Mouse (Mus musculus) liver, embryonic 16.5 days (tissue): ENCODE results near the gene Stk11. TPM values are rescaled to one million over a fixed set of nuclear protein-coding genes. Genes with fewer than 3 reads are reported as not detected.

Experiments used
- ATAC-seq: fragments of 200-750 bp; cut with Nextera tagmentation; 2 replicates; pipeline ENCODE4 v1.8.0; 2017; ENCODE audit warnings: low read depth, mild to moderate bottlenecking, moderate number of reproducible peaks, moderate library complexity
- H3K27ac ChIP-seq: fragments of 300-500 bp; sonication (generic); 2 replicates; pipeline ENCODE4 v1.5.1; 2014; ENCODE audit warnings: mild to moderate bottlenecking, low read length
- H3K27me3 ChIP-seq: fragments of 300-500 bp; sonication (generic); 2 replicates; pipeline ENCODE4 v1.6.1; 2014; ENCODE audit warnings: low read depth, low read length, mixed read lengths; ENCODE audit not compliant: control insufficient read depth, insufficient read depth
- H3K36me3 ChIP-seq: fragments of 300-500 bp; sonication (generic); 2 replicates; pipeline ENCODE4 v1.6.1; 2014; ENCODE audit warnings: mild to moderate bottlenecking; ENCODE audit not compliant: control insufficient read depth, insufficient read depth
- H3K4me1 ChIP-seq: fragments of 300-500 bp; sonication (generic); 2 replicates; pipeline ENCODE4 v1.6.1; 2014; ENCODE audit warnings: low read depth, low read length, mixed read lengths; ENCODE audit not compliant: control insufficient read depth
- H3K4me2 ChIP-seq: fragments of 300-500 bp; sonication (generic); 2 replicates; pipeline ENCODE4 v1.6.1; 2014; ENCODE audit warnings: low read depth, low read length, mixed read lengths
- H3K4me3 ChIP-seq: fragments of 300-500 bp; sonication (generic); 2 replicates; pipeline ENCODE4 v1.5.1; 2014; ENCODE audit warnings: low read depth, mild to moderate bottlenecking, low read length
- H3K9ac ChIP-seq: fragments of 300-500 bp; sonication (generic); 2 replicates; pipeline ENCODE4 v1.6.1; 2014; ENCODE audit warnings: low read depth, low read length
- H3K9me3 ChIP-seq: fragments of 300-500 bp; sonication (generic); replicated peaks from 2 replicates; pipeline ENCODE4 v1.6.1; 2016; ENCODE audit warnings: low read length; ENCODE audit not compliant: control insufficient read depth
- WGBS: fragments of 180-500 bp; shearing (Covaris S2); extraction: QIAGEN DNeasy Blood & Tissue Kit; methylation state at CpG from one replicate; pipeline ENCODE4 v1.1.7; 2014; ENCODE audit not compliant: insufficient replicate concordance; 5-methylcytosine and 5-hydroxymethylcytosine counted together
- polyA plus RNA-seq: library from polyadenylated mRNA; unstranded; fragments of >200 nt; fragmentation: Nextera tagmentation; extraction: Ambion mirVana; gene quantifications from 2 replicates; pipeline ENCODE4 v1.2.1, GENCODE M21; 2015

The Stk11 gene
- polyA plus RNA-seq, 1 experiment from 2014 or later, result 14.4 TPM

GRCm38 (mm10) chr10:80176270-80176834 is 60.7 kb downstream of the Stk11 start:
- H3K27me3 ChIP-seq, result peaks cover 36% of the 10 kb centered on the region
- no peak overlapping the region for H3K4me2 ChIP-seq
- peaks cover 9% of the 10 kb centered on the region for H3K36me3 ChIP-seq
- WGBS, result 65% methylated on average over 5 of the region's 5 CpGs
- H3K27ac ChIP-seq, result no peak overlapping the region
- no peaks in the 10 kb centered on the region; the same call in 1 of the 2 replicates for H3K9me3 ChIP-seq
- peaks cover 27% of the 10 kb centered on the region for H3K4me1 ChIP-seq
- H3K4me3 ChIP-seq, result no peak overlapping the region
- no peak for ATAC-seq
- no peak overlapping the region for H3K9ac ChIP-seq

DNA sequence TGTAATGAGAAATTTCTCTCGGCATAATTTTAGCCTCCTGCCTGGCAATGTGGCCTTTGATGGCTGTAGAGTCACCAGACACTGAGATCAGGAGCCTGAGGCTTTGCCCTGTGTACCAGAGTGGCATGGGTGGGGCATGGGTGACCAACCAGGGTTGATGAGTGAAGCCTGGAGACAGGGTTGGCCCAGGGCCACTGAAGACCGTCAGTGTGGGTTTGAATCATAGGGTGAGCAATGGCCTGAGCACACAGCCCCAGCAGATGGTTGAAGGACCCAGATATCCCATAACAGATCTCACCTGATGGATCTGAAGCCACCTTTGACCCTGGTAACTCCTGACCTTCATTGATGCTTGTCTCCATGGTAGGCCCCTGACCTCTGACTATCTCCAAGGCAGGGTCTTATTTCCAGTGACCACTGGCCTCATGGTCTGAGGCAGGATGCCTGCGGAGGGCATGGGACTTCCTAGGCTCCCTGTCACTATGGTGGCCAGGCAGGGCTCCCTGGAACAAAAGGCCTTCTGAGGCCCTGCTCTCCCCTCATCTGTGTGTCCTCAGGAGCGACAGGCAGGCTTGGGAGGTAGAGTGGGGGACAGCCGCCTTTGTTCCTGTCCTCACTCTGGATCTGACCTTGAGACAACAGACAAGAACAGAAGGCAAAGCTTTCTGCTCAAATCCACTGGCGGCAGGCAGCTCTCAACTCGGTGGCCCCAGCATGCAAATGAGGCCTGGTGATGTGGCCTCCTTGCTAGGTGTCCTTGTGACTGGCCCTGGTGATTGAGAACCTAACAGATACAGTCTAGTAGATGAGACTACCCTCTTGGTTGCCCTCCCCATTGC is 62.1 kb downstream of the Stk11 start:
- H3K27me3 ChIP-seq, result peaks cover 36% of the 10 kb centered on the region
- H3K36me3 ChIP-seq, result no peaks in the 10 kb centered on the region
- no peak for ATAC-seq
- H3K4me3 ChIP-seq, result no peak overlapping the region
- peaks cover 19% of the 10 kb centered on the region for H3K4me1 ChIP-seq
- no peak overlapping the region for H3K4me2 ChIP-seq
- H3K9ac ChIP-seq, result no peak overlapping the region
- H3K9me3 ChIP-seq, result no peaks in the 10 kb centered on the region
- H3K27ac ChIP-seq, result no peak overlapping the region
- 64% methylated on average over 7 of the region's 7 CpGs for WGBS

DNA sequence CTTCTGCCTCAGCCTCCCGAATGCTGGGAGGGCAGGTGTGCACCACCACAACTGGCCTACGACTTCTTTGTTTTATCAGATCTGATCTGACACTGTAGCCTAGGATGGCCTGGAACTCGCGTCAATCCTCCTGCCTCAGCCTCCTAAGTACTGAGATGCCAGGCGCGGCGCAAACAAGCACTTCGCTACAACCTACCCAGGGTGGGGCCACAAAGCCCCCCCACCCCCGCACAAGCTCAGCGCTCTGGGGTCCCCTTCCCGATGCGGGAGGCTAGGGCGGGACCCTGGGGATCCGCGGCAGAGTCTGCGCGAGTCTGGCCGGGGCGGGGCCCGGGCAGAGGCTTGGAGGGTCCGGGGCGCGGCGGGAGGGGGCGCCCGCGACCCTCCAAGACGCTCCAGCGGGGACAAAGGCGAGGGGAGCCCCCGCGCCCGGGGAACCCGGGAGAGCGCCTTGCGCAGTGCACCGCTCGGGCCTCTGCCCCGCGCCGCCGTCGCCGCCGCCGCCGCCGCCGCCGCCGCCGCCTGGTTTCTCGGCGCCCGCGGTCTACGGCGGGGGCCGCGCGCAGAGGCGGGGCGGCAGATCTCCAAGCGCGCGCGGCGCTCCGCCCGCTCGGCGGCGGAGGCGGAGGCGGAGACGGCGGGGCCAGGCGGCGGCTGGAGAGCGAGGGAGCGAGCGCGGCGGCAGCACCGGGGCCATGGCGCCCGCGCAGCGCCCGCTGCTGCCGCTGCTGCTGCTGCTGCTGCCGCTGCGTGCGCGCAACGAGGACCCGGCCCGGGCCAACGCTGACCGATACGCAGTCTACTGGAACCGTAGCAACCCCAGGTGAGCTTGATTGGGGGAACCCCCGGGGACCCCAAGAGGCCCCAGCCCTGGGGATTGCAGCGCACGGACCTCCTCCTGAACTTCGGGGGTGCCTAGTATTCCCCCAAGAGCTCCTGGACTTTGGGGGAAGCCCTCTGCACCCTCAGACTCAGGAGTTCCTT is 63.8 kb downstream of the Stk11 start, which contains the start of gene Efna2:
TSS of gene Efna2 (plus strand) at position 415 of the 984 bp plus-strand sequence.
- Histone ChIP-seq H3K4me2 (peak within 1 kb of the TSS; percentile 66), H3K27me3 (peaks cover 36% of the 10 kb centered on the region), H3K4me1 (peaks cover 13% of the 10 kb centered on the region), H3K36me3 (no peaks in the 10 kb centered on the region), H3K9me3 (no peaks in the 10 kb centered on the region), H3K4me3 (peak within 1 kb of the TSS; percentile 54), H3K9ac (peak within 1 kb of the TSS; percentile 38; the same call in 1 of the 2 replicates), H3K27ac (no peak within 1 kb of the TSS)
- ATAC-seq, result 0 out of 2 replicates have a peak, but pooled peaks have one; percentile 7
- 2% methylated on average over 75 of the region's 106 CpGs for WGBS

Other genes starting within 250 kb of the Stk11 start
- 96.8 and 106 TPM in 2 replicates for gene Prtn3, start 241.3 kb upstream of the Stk11 start, polyA plus RNA-seq
- 4.8 and 5.1 TPM in 2 replicates for gene Plppr3, start 241.2 kb upstream of the Stk11 start, polyA plus RNA-seq
- 204 and 208 TPM in 2 replicates for gene Elane, start 229.6 kb upstream of the Stk11 start, polyA plus RNA-seq
- gene Cfd, start 224.9 kb upstream of the Stk11 start, polyA plus RNA-seq, result not detected in 2 replicates
- gene Med16, start 206.9 kb upstream of the Stk11 start, polyA plus RNA-seq, result 14.7 and 15.3 TPM in 2 replicates
- gene Gm26602, start 204.9 kb upstream of the Stk11 start, polyA plus RNA-seq, result 2.5 TPM in 1 of 2 replicates, not detected in the other
- gene Kiss1r, start 198.8 kb upstream of the Stk11 start, polyA plus RNA-seq, result 0.18 and 0.20 TPM in 2 replicates
- 47.1 and 49.3 TPM in 2 replicates for gene R3hdm4, start 194.6 kb upstream of the Stk11 start, polyA plus RNA-seq
- gene Arid3a, start 188.8 kb upstream of the Stk11 start, polyA plus RNA-seq, result 5.1 and 5.8 TPM in 2 replicates
- 42.2 and 44.7 TPM in 2 replicates for gene Wdr18, start 155.7 kb upstream of the Stk11 start, polyA plus RNA-seq
- 0.08 TPM in 1 of 2 replicates, not detected in the other for gene Grin3b, start 145.1 kb upstream of the Stk11 start, polyA plus RNA-seq
- 3.0 and 4.8 TPM in 2 replicates for gene Tmem259, start 131.5 kb upstream of the Stk11 start, polyA plus RNA-seq
- 42.5 and 44.9 TPM in 2 replicates for gene Cnn2, start 127.2 kb upstream of the Stk11 start, polyA plus RNA-seq
- gene Abca7, start 119.3 kb upstream of the Stk11 start, polyA plus RNA-seq, result 8.6 and 9.0 TPM in 2 replicates
- 16.6 and 17.3 TPM in 2 replicates for gene Arhgap45, start 99.2 kb upstream of the Stk11 start, polyA plus RNA-seq
- gene Polr2e, start 76.0 kb upstream of the Stk11 start, polyA plus RNA-seq, result 66.8 and 70.1 TPM in 2 replicates
- 553 and 567 TPM in 2 replicates for gene Gpx4, start 68.6 kb upstream of the Stk11 start, polyA plus RNA-seq
- 10.3 and 11.8 TPM in 2 replicates for gene Sbno2, start 10.2 kb upstream of the Stk11 start, polyA plus RNA-seq
- gene Atp5d, start 22.8 kb downstream of the Stk11 start, polyA plus RNA-seq, result 288 and 309 TPM in 2 replicates
- gene Cbarp, start 25.0 kb downstream of the Stk11 start, polyA plus RNA-seq, result 0.44 and 0.65 TPM in 2 replicates
- gene Midn, start 32.5 kb downstream of the Stk11 start, polyA plus RNA-seq, result 2.3 and 2.6 TPM in 2 replicates
- gene Cirbp, start 50.2 kb downstream of the Stk11 start, polyA plus RNA-seq, result 13.8 and 14.2 TPM in 2 replicates
- gene 1600002K03Rik, start 57.1 kb downstream of the Stk11 start, polyA plus RNA-seq, result 8.4 and 8.7 TPM in 2 replicates
- gene Efna2, start 63.7 kb downstream of the Stk11 start, polyA plus RNA-seq, result 0.47 and 0.53 TPM in 2 replicates
- gene Mum1, start 110.6 kb downstream of the Stk11 start, polyA plus RNA-seq, result 14.6 and 14.8 TPM in 2 replicates
- 220 and 223 TPM in 2 replicates for gene Ndufs7, start 133.3 kb downstream of the Stk11 start, polyA plus RNA-seq
- 138 and 166 TPM in 2 replicates for gene Gamt, start 145.2 kb downstream of the Stk11 start, polyA plus RNA-seq
- gene Dazap1, start 145.7 kb downstream of the Stk11 start, polyA plus RNA-seq, result 21.1 and 21.3 TPM in 2 replicates
- 460 and 501 TPM in 2 replicates for gene Rps15, start 176.7 kb downstream of the Stk11 start, polyA plus RNA-seq
- gene Apc2, start 180.2 kb downstream of the Stk11 start, polyA plus RNA-seq, result 0.12 and 0.23 TPM in 2 replicates
- 27.9 and 29.0 TPM in 2 replicates for gene 2310011J03Rik, start 204.7 kb downstream of the Stk11 start, polyA plus RNA-seq
- gene Pcsk4, start 213.7 kb downstream of the Stk11 start, polyA plus RNA-seq, result 3.5 and 4.0 TPM in 2 replicates
- 83.9 and 102 TPM in 2 replicates for gene Reep6, start 214.2 kb downstream of the Stk11 start, polyA plus RNA-seq
- gene Adamtsl5, start 232.6 kb downstream of the Stk11 start, polyA plus RNA-seq, result 2.2 and 3.4 TPM in 2 replicates
- gene Plk5, start 240.7 kb downstream of the Stk11 start, polyA plus RNA-seq, result 0.05 and 0.18 TPM in 2 replicates